Mouse (Mus musculus): ENCODE measurements around the gene Tm7sf3. TPM values are rescaled to one million over a fixed set of nuclear protein-coding genes. Genes with fewer than 3 reads are reported as not detected.

Gene Tm7sf3
- 58.7 and 61.9 TPM in 2 replicates for polyA plus RNA-seq (2015; fragmentation: Nextera tagmentation; extraction: Ambion mirVana)

GRCm38 (mm10) chr6:146642276-146643183 lies at the start of gene Tm7sf3, which contains the start of gene Med21:
Gene Tm7sf3, minus strand, starts transcription at chr6:146642824.
Gene Med21, plus strand, starts transcription at chr6:146642547.
- H3K4me2 ChIP-seq (replicated peaks; ENCODE audit: low read depth), result peak within 1 kb of the TSS; percentile 79
- under 1% methylated on average over 60 of the region's 60 CpGs for WGBS
- no peaks in the 10 kb centered on the region for H3K36me3 ChIP-seq (ENCODE audit: control insufficient read depth, insufficient read depth)
- peak within 1 kb of the TSS; percentile 76 for H3K4me3 ChIP-seq (ENCODE audit: low read depth, low read length)
- no peaks in the 10 kb centered on the region for H3K27me3 ChIP-seq (replicated peaks; ENCODE audit: control insufficient read depth, insufficient read depth, low read length)
- H3K4me1 ChIP-seq (replicated peaks; ENCODE audit: control insufficient read depth, insufficient read depth, low read length), result peaks cover 4% of the 10 kb centered on the region; the same call in 1 of the 2 replicates
- H3K27ac ChIP-seq (ENCODE audit: low read depth, low read length), result peak within 1 kb of the TSS; percentile 87
- ATAC-seq, result peak; percentile 94
- peak within 1 kb of the TSS; percentile 83 for H3K9ac ChIP-seq (ENCODE audit: low read depth, low read length)
- peak; percentile 64 for TF ChIP-seq CTCF (IDR thresholded peaks at IDR 0.05; ENCODE audit: low read depth)
- H3K9me3 ChIP-seq (ENCODE audit: control insufficient read depth), result no peaks in the 10 kb centered on the region

- TF ChIP-seq CTCF (IDR thresholded peaks at IDR 0.05; ENCODE audit: low read depth), result no peak
- H3K27me3 ChIP-seq (replicated peaks; ENCODE audit: control insufficient read depth, insufficient read depth, low read length), result no peaks in the 10 kb centered on the region
- H3K9ac ChIP-seq (ENCODE audit: low read depth, low read length), result no peak overlapping the region
- no peaks in the 10 kb centered on the region for H3K36me3 ChIP-seq (ENCODE audit: control insufficient read depth, insufficient read depth)
- no peaks in the 10 kb centered on the region for H3K4me1 ChIP-seq (replicated peaks; ENCODE audit: control insufficient read depth, insufficient read depth, low read length)
- H3K27ac ChIP-seq (ENCODE audit: low read depth, low read length), result no peak overlapping the region
- H3K9me3 ChIP-seq (ENCODE audit: control insufficient read depth), result no peaks in the 10 kb centered on the region
- WGBS, result 92% methylated on average over 5 of the region's 5 CpGs
- no peak overlapping the region for H3K4me3 ChIP-seq (ENCODE audit: low read depth, low read length)
- H3K4me2 ChIP-seq (replicated peaks; ENCODE audit: low read depth), result no peak overlapping the region
- ATAC-seq, result no peak
Observed at GRCm38 (mm10) chr6:146688861-146689260, 46.2 kb upstream of the Tm7sf3 start.

- Histone ChIP-seq H3K27ac (ENCODE audit: low read depth, low read length) (no peak overlapping the region), H3K4me3 (ENCODE audit: low read depth, low read length) (no peak overlapping the region), H3K36me3 (ENCODE audit: control insufficient read depth, insufficient read depth) (no peaks in the 10 kb centered on the region), H3K4me2 (replicated peaks; ENCODE audit: low read depth) (no peak overlapping the region), H3K27me3 (replicated peaks; ENCODE audit: control insufficient read depth, insufficient read depth, low read length) (no peaks in the 10 kb centered on the region), H3K9ac (ENCODE audit: low read depth, low read length) (no peak overlapping the region), H3K4me1 (replicated peaks; ENCODE audit: control insufficient read depth, insufficient read depth, low read length) (no peaks in the 10 kb centered on the region), H3K9me3 (ENCODE audit: control insufficient read depth) (no peaks in the 10 kb centered on the region)
- TF ChIP-seq CTCF (IDR thresholded peaks at IDR 0.05; ENCODE audit: low read depth), result no peak
- WGBS, result 88% methylated on average over 7 of the region's 7 CpGs
- no peak for ATAC-seq
Observed at GRCm38 (mm10) chr6:146688010-146688409, 45.4 kb upstream of the Tm7sf3 start.

GRCm38 (mm10) chr6:146686463-146687196 lies 44.0 kb upstream of the Tm7sf3 start:
- WGBS, result 70% methylated on average over 5 of the region's 5 CpGs
- no peak overlapping the region for H3K4me3 ChIP-seq (ENCODE audit: low read depth, low read length)
- no peaks in the 10 kb centered on the region for H3K27me3 ChIP-seq (replicated peaks; ENCODE audit: control insufficient read depth, insufficient read depth, low read length)
- H3K9me3 ChIP-seq (ENCODE audit: control insufficient read depth), result no peaks in the 10 kb centered on the region
- no peaks in the 10 kb centered on the region for H3K36me3 ChIP-seq (ENCODE audit: control insufficient read depth, insufficient read depth)
- TF ChIP-seq CTCF (IDR thresholded peaks at IDR 0.05; ENCODE audit: low read depth), result no peak
- H3K9ac ChIP-seq (ENCODE audit: low read depth, low read length), result no peak overlapping the region
- H3K27ac ChIP-seq (ENCODE audit: low read depth, low read length), result no peak overlapping the region
- peak overlapping the region; percentile 28; the same call in 1 of the 2 replicates for H3K4me2 ChIP-seq (replicated peaks; ENCODE audit: low read depth)
- peak; percentile 47 for ATAC-seq
- no peaks in the 10 kb centered on the region for H3K4me1 ChIP-seq (replicated peaks; ENCODE audit: control insufficient read depth, insufficient read depth, low read length)

- whole genome bisulfite sequencing, result 52% methylated on average over 17 of the region's 17 CpGs
- H3K4me3 ChIP-seq (ENCODE audit: low read depth, low read length), result no peak overlapping the region
- H3K36me3 ChIP-seq (ENCODE audit: control insufficient read depth, insufficient read depth), result no peaks in the 10 kb centered on the region
- H3K27me3 ChIP-seq (replicated peaks; ENCODE audit: control insufficient read depth, insufficient read depth, low read length), result no peaks in the 10 kb centered on the region
- ATAC-seq, result peak; percentile 88
- peak overlapping the region; percentile 28; the same call in 1 of the 2 replicates for H3K4me2 ChIP-seq (replicated peaks; ENCODE audit: low read depth)
- no peaks in the 10 kb centered on the region for H3K9me3 ChIP-seq (ENCODE audit: control insufficient read depth)
- H3K27ac ChIP-seq (ENCODE audit: low read depth, low read length), result no peak overlapping the region
- no peaks in the 10 kb centered on the region for H3K4me1 ChIP-seq (replicated peaks; ENCODE audit: control insufficient read depth, insufficient read depth, low read length)
- no peak overlapping the region for H3K9ac ChIP-seq (ENCODE audit: low read depth, low read length)
- peak; percentile 59 for TF ChIP-seq CTCF (IDR thresholded peaks at IDR 0.05; ENCODE audit: low read depth)
Observed at GRCm38 (mm10) chr6:146685781-146686308, 43.2 kb upstream of the Tm7sf3 start.

- H3K27me3 ChIP-seq (replicated peaks; ENCODE audit: control insufficient read depth, insufficient read depth, low read length), result no peaks in the 10 kb centered on the region
- no peak overlapping the region for H3K4me2 ChIP-seq (replicated peaks; ENCODE audit: low read depth)
- no peak overlapping the region for H3K4me3 ChIP-seq (ENCODE audit: low read depth, low read length)
- no peak overlapping the region for H3K27ac ChIP-seq (ENCODE audit: low read depth, low read length)
- no peak overlapping the region for H3K9ac ChIP-seq (ENCODE audit: low read depth, low read length)
- no peaks in the 10 kb centered on the region for H3K36me3 ChIP-seq (ENCODE audit: control insufficient read depth, insufficient read depth)
- WGBS, result 82% methylated on average over 4 of the region's 4 CpGs
- no peaks in the 10 kb centered on the region for H3K4me1 ChIP-seq (replicated peaks; ENCODE audit: control insufficient read depth, insufficient read depth, low read length)
- ATAC-seq, result no peak
- no peaks in the 10 kb centered on the region for H3K9me3 ChIP-seq (ENCODE audit: control insufficient read depth)
- no peak for TF ChIP-seq CTCF (IDR thresholded peaks at IDR 0.05; ENCODE audit: low read depth)
Observed at GRCm38 (mm10) chr6:146683881-146684280, 41.3 kb upstream of the Tm7sf3 start.

Measured in intestine, postnatal 0 days (tissue).